Mouse (Mus musculus): ENCODE data around the gene Tagap1. TPM values are rescaled to one million over a fixed set of nuclear protein-coding genes. Genes with fewer than 3 reads are reported as not detected.

Tagap1 gene
- polyA plus RNA-seq, 1 experiment from 2014 or later = 54.5 TPM

Other genes starting within 250 kb of the Tagap1 start
- 48.0 and 90.3 TPM in 2 replicates for gene Ezr, start 178.4 kb downstream of the Tagap1 start, polyA plus RNA-seq (2015; fragmentation: Nextera tagmentation; extraction: Ambion mirVana)
- 56.4 and 57.7 TPM in 2 replicates for gene Rsph3b, start 12.5 kb downstream of the Tagap1 start, polyA plus RNA-seq (2015; fragmentation: Nextera tagmentation; extraction: Ambion mirVana)
- 87.4 and 127 TPM in 2 replicates for gene Rnaset2b, start 9.5 kb upstream of the Tagap1 start, polyA plus RNA-seq (2015; fragmentation: Nextera tagmentation; extraction: Ambion mirVana)
- gene Gm49721, start 17.7 kb upstream of the Tagap1 start, polyA plus RNA-seq (2015; fragmentation: Nextera tagmentation; extraction: Ambion mirVana) = 0.23 and 0.28 TPM in 2 replicates
- 0.41 and 0.43 TPM in 2 replicates for gene Gm1604a, start 64.4 kb upstream of the Tagap1 start, polyA plus RNA-seq (2015; fragmentation: Nextera tagmentation; extraction: Ambion mirVana)
- 15.0 and 17.9 TPM in 2 replicates for gene Rps6ka2, start 209.0 kb upstream of the Tagap1 start, polyA plus RNA-seq (2015; fragmentation: Nextera tagmentation; extraction: Ambion mirVana)

Data from neural tube, embryonic 15.5 days (tissue).